Mouse (Mus musculus) limb, embryonic 10.5 days (tissue): Measurements from ENCODE around the gene Mogat1. TPM values are rescaled to one million over a fixed set of nuclear protein-coding genes. Genes with fewer than 3 reads are reported as not detected.

Source experiments
- DNase-seq: peaks from one replicate; pipeline ENCODE4 v3.0.0-alpha.2; 2017; ENCODE audit warnings: low spot score
- H3K27ac ChIP-seq: fragments of 300-500 bp; sonication (generic); 2 replicates; pipeline ENCODE4 v1.5.1; 2016; ENCODE audit warnings: mild to moderate bottlenecking
- H3K27me3 ChIP-seq: fragments of 300-500 bp; sonication (generic); 2 replicates; pipeline ENCODE4 v1.6.1; 2016; ENCODE audit warnings: low read depth, mild to moderate bottlenecking; ENCODE audit not compliant: poor library complexity, severe bottlenecking
- H3K36me3 ChIP-seq: fragments of 300-500 bp; sonication (generic); 2 replicates; pipeline ENCODE4 v1.6.1; 2016; ENCODE audit warnings: mild to moderate bottlenecking, moderate library complexity
- H3K4me1 ChIP-seq: fragments of 300-500 bp; sonication (generic); 2 replicates; pipeline ENCODE4 v1.6.1; 2016
- H3K4me3 ChIP-seq: fragments of 300-500 bp; sonication (generic); 2 replicates; pipeline ENCODE4 v1.5.1; 2016; ENCODE audit warnings: mild to moderate bottlenecking, moderate library complexity
- H3K9me3 ChIP-seq: fragments of 300-500 bp; sonication (generic); replicated peaks from 2 replicates; pipeline ENCODE4 v1.6.1; 2016; ENCODE audit warnings: mild to moderate bottlenecking
- WGBS: fragments of 180-500 bp; shearing (Covaris S2); methylation state at CpG from one replicate; pipeline ENCODE4 v1.1.7; 2016; 5-methylcytosine and 5-hydroxymethylcytosine counted together
- polyA plus RNA-seq: library from polyadenylated mRNA; unstranded; fragments of >200 nt; fragmentation: Nextera tagmentation; extraction: Ambion mirVana; gene quantifications from 2 replicates; pipeline ENCODE4 v1.2.1, GENCODE M21; 2016

The Mogat1 gene
- polyA plus RNA-seq, 1 experiment from 2014 or later = 0.34 TPM

GRCm38 (mm10) chr1:78546258-78546657 is 35.5 kb downstream of the Mogat1 start:
- no peak overlapping the region for H3K27ac ChIP-seq

GRCm38 (mm10) chr1:78548961-78549360 is 38.2 kb downstream of the Mogat1 start:
- H3K4me3 ChIP-seq = no peak overlapping the region
- no peaks in the 10 kb centered on the region for H3K27me3 ChIP-seq
- WGBS = 64% methylated on average over 6 of the region's 6 CpGs
- H3K4me1 ChIP-seq = no peaks in the 10 kb centered on the region
- DNase-seq = no peak
- H3K9me3 ChIP-seq = no peaks in the 10 kb centered on the region
- no peaks in the 10 kb centered on the region for H3K36me3 ChIP-seq
- no peak overlapping the region for H3K27ac ChIP-seq

More at GRCm38 (mm10) chr1:78546258-78546657, 35.5 kb downstream of the Mogat1 start:
- Histone ChIP-seq H3K4me1 (no peaks in the 10 kb centered on the region), H3K4me3 (no peak overlapping the region), H3K36me3 (no peaks in the 10 kb centered on the region), H3K27me3 (no peaks in the 10 kb centered on the region), H3K9me3 (no peaks in the 10 kb centered on the region)
- WGBS = 92% methylated on average over 9 of the region's 9 CpGs
- no peak for DNase-seq

GRCm38 (mm10) chr1:78554012-78554666 is 43.3 kb downstream of the Mogat1 start:
- Histone ChIP-seq H3K4me3 (no peak overlapping the region), H3K27me3 (no peaks in the 10 kb centered on the region), H3K36me3 (no peaks in the 10 kb centered on the region), H3K4me1 (no peaks in the 10 kb centered on the region), H3K27ac (no peak overlapping the region), H3K9me3 (no peaks in the 10 kb centered on the region)
- 89% methylated on average over 8 of the region's 8 CpGs for WGBS
- DNase-seq = no peak

GRCm38 (mm10) chr1:78566963-78567362 is 56.2 kb downstream of the Mogat1 start:
- no peak for DNase-seq
- H3K36me3 ChIP-seq = no peaks in the 10 kb centered on the region
- no peak overlapping the region for H3K27ac ChIP-seq
- no peaks in the 10 kb centered on the region for H3K9me3 ChIP-seq
- H3K4me3 ChIP-seq = no peak overlapping the region
- no peaks in the 10 kb centered on the region for H3K27me3 ChIP-seq
- 83% methylated on average over 2 of the region's 2 CpGs for WGBS
- H3K4me1 ChIP-seq = peaks cover 16% of the 10 kb centered on the region

- 40% methylated on average over 6 of the region's 6 CpGs for WGBS
- no peaks in the 10 kb centered on the region for H3K9me3 ChIP-seq
- H3K4me3 ChIP-seq = no peak overlapping the region
- H3K27ac ChIP-seq = no peak overlapping the region
- H3K36me3 ChIP-seq = no peaks in the 10 kb centered on the region
- no peaks in the 10 kb centered on the region for H3K27me3 ChIP-seq
- no peak for DNase-seq
- peaks cover 13% of the 10 kb centered on the region for H3K4me1 ChIP-seq
These were observed 56.6 kb downstream of the Mogat1 start for GRCm38 (mm10) chr1:78567421-78567820.

GRCm38 (mm10) chr1:78567834-78568507 is 57.2 kb downstream of the Mogat1 start:
- Histone ChIP-seq H3K9me3 (no peaks in the 10 kb centered on the region), H3K27ac (no peak overlapping the region), H3K36me3 (no peaks in the 10 kb centered on the region), H3K4me1 (peaks cover 13% of the 10 kb centered on the region), H3K27me3 (no peaks in the 10 kb centered on the region), H3K4me3 (no peak overlapping the region)
- no peak for DNase-seq
- 48% methylated on average over 8 of the region's 8 CpGs for WGBS

GRCm38 (mm10) chr1:78569617-78570016 is 58.8 kb downstream of the Mogat1 start:
- Histone ChIP-seq H3K36me3 (no peaks in the 10 kb centered on the region), H3K4me3 (no peak overlapping the region), H3K9me3 (no peaks in the 10 kb centered on the region), H3K4me1 (peaks cover 13% of the 10 kb centered on the region), H3K27me3 (no peaks in the 10 kb centered on the region), H3K27ac (no peak overlapping the region)
- WGBS = 91% methylated on average over 5 of the region's 5 CpGs
- no peak for DNase-seq

- Histone ChIP-seq H3K27me3 (no peaks in the 10 kb centered on the region), H3K9me3 (no peaks in the 10 kb centered on the region), H3K36me3 (no peaks in the 10 kb centered on the region), H3K27ac (no peak overlapping the region), H3K4me1 (peaks cover 11% of the 10 kb centered on the region), H3K4me3 (no peak overlapping the region)
- WGBS = 84% methylated on average over 2 of the region's 2 CpGs
- DNase-seq = no peak
These were observed 74.3 kb downstream of the Mogat1 start for GRCm38 (mm10) chr1:78585080-78585479.

- Histone ChIP-seq H3K4me1 (peaks cover 11% of the 10 kb centered on the region), H3K36me3 (no peaks in the 10 kb centered on the region), H3K4me3 (no peak overlapping the region), H3K9me3 (no peaks in the 10 kb centered on the region), H3K27ac (no peak overlapping the region), H3K27me3 (no peaks in the 10 kb centered on the region)
- no peak for DNase-seq
- WGBS = 33% methylated on average over 4 of the region's 4 CpGs
These were observed 76.2 kb downstream of the Mogat1 start for GRCm38 (mm10) chr1:78586986-78587385.

Other genes with a start within 250 kb of the Mogat1 start
- gene Sgpp2, start 200.6 kb upstream of the Mogat1 start, polyA plus RNA-seq = 0.59 and 0.78 TPM in 2 replicates
- gene Farsb, start 22.1 kb upstream of the Mogat1 start, polyA plus RNA-seq = 154 and 155 TPM in 2 replicates
- 0.09 and 0.19 TPM in 2 replicates for gene BC035947, start 1.2 kb downstream of the Mogat1 start, polyA plus RNA-seq
- gene Acsl3, start 146.8 kb downstream of the Mogat1 start, polyA plus RNA-seq = 62.2 and 82.4 TPM in 2 replicates
- gene Utp14b, start 147.0 kb downstream of the Mogat1 start, polyA plus RNA-seq = 4.1 and 4.8 TPM in 2 replicates